Mouse (Mus musculus) cerebellum, adult 2 months (tissue): ENCODE measurements around the gene Fosl2.

Experiments used
- CTCF ChIP-seq: fragments of 200-500 bp; IDR thresholded peaks from 2 replicates; pipeline ENCODE4 v1.5.1; 2011; ENCODE audit warnings: low read depth, mild to moderate bottlenecking, control low read depth, low read length, moderate library complexity, borderline replicate concordance; ENCODE audit not compliant: insufficient read depth
- POLR2A ChIP-seq: fragments of 200-500 bp; IDR thresholded peaks from 2 replicates; pipeline ENCODE4 v1.6.1; 2011; ENCODE audit warnings: low read length, control low read depth, borderline replicate concordance; ENCODE audit not compliant: insufficient read depth

DNA sequence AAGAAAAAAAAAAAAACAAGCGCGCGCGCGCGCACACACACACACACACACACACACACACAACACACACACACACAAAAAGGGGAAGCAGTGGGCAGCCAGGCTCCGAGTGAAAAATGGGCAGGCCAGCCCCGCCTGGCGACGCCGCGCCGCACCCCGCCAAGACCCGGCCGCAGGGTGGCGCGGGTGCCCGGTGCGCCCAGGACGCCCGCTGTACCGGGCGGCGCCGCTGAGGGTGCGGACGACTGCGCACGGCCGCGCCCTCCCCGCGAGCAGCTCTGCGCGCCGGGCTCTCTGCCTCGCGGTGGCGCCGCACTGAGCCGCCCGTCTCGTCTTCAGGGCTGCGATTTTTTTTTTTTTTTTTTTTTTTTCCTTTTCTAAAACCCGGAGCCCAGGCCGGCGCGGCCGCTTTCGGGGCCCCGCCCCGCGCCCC lies 682 bp upstream of the Fosl2 start:
- TF ChIP-seq CTCF (no peak), POLR2A (no peak)
